Mouse (Mus musculus): Measurements from ENCODE around the gene Nradd.

Nradd gene

GRCm38 (mm10) chr9:110617081-110617480 is 7.2 kb downstream of the Nradd start:
- ATAC-seq (ENCODE audit: low TSS enrichment): no peak

- no peak for ATAC-seq (ENCODE audit: low TSS enrichment)
Measured at GRCm38 (mm10) chr9:110611471-110611870, 12.8 kb downstream of the Nradd start.

GRCm38 (mm10) chr9:110583521-110583920 is 40.7 kb downstream of the Nradd start:
- no peak for ATAC-seq (ENCODE audit: low TSS enrichment)

GRCm38 (mm10) chr9:110582161-110582560 is 42.1 kb downstream of the Nradd start:
- ATAC-seq (ENCODE audit: low TSS enrichment): no peak
